Mouse (Mus musculus) cortical plate, adult 2 months (tissue): ENCODE measurements at regions not wholly inside any gene's neighbourhood (a gene's known extent, or its start where the extent isn't known, plus 50 kb on each side); places are given as distances from the start of the nearest gene placed in this dataset.

Experiments used
- H3K27ac ChIP-seq: fragments of 200-500 bp; 2 replicates; pipeline ENCODE4 v1.5.1; 2012; ENCODE audit warnings: low read length, control low read depth, inconsistent platforms; ENCODE audit not compliant: insufficient read depth
- H3K4me1 ChIP-seq: fragments of 200-500 bp; 2 replicates; pipeline ENCODE4 v1.6.1; 2011; ENCODE audit warnings: low read length; ENCODE audit not compliant: control insufficient read depth, insufficient read depth
- H3K4me3 ChIP-seq: fragments of 200-500 bp; 2 replicates; pipeline ENCODE4 v1.5.1; 2011; ENCODE audit warnings: mild to moderate bottlenecking, low read length, control low read depth; ENCODE audit not compliant: insufficient read depth
- CTCF ChIP-seq: fragments of 200-500 bp; IDR thresholded peaks from 2 replicates; pipeline ENCODE4 v1.5.1; 2011; ENCODE audit warnings: mild to moderate bottlenecking, control low read depth, low read length; ENCODE audit not compliant: insufficient read depth; ENCODE audit errors: extremely low read depth
- POLR2A ChIP-seq: fragments of 200-500 bp; IDR thresholded peaks from 2 replicates; pipeline ENCODE4 v1.6.1; 2011; ENCODE audit warnings: mild to moderate bottlenecking, low read length, control low read depth; ENCODE audit not compliant: insufficient read depth; ENCODE audit errors: extremely low read depth

DNA sequence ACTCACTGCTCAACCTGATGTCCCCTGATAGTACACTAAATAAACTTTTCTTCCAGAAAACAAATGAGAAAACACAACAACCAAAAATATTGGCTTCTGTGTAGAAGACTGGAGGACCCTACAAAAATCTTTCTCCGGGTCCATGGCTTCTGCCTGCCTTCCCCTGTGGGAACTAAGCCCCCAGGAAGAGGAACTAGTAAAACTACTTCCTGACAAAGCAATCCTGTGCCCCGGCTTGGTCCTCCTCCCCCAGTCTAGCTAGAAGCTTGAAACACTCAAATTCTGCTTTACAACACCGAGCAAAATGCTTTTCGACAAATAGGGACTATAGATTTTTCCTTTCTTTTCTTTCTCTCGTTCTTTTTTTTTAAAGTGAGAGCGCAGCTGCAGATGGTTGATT is 51.3 kb upstream of the Mki67 start:
- H3K4me3 ChIP-seq, result no peak overlapping the region
- TF ChIP-seq CTCF (no peak), POLR2A (no peak)
- no peak overlapping the region for H3K27ac ChIP-seq
- no peaks in the 10 kb centered on the region; the same call in 1 of the 2 replicates for H3K4me1 ChIP-seq

GRCm38 (mm10) chr7:135768064-135768463 is 51.9 kb upstream of the Mki67 start:
- TF ChIP-seq CTCF (no peak), POLR2A (no peak)
- Histone ChIP-seq H3K4me3 (no peak overlapping the region), H3K27ac (no peak overlapping the region), H3K4me1 (no peaks in the 10 kb centered on the region; the same call in 1 of the 2 replicates)

GRCm38 (mm10) chr7:135768592-135768991 is 52.4 kb upstream of the Mki67 start:
- TF ChIP-seq CTCF (peak; percentile 68), POLR2A (no peak)
- no peak overlapping the region for H3K4me3 ChIP-seq
- no peaks in the 10 kb centered on the region; the same call in 1 of the 2 replicates for H3K4me1 ChIP-seq
- H3K27ac ChIP-seq, result no peak overlapping the region

- H3K4me1 ChIP-seq, result no peaks in the 10 kb centered on the region; the same call in 1 of the 2 replicates
- H3K4me3 ChIP-seq, result no peak overlapping the region
- H3K27ac ChIP-seq, result no peak overlapping the region
- no peak for TF ChIP-seq CTCF
- no peak for TF ChIP-seq POLR2A
Observed at GRCm38 (mm10) chr7:135769082-135769673, 53.0 kb upstream of the Mki67 start.

DNA sequence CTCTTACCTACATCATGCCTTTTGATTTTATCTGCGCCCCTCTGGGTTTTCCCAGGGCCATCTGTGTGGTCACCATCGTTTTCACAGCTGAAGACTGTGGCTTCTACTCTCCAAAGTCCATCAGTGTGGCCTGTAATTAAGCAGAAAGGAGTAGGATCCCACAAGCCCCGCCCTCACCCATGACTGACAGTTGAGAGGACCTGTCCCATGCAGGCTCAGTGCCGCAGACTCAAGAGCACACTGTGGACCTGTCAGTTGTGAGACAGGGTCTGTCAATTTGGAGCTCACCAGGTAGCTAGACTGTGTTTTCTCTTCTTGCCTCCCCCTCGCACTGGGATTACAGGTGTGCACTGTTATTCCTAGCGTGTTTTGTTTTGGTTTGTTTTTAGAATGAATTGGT is 53.9 kb upstream of the Mki67 start:
- TF ChIP-seq POLR2A (no peak), CTCF (no peak)
- no peaks in the 10 kb centered on the region; the same call in 1 of the 2 replicates for H3K4me1 ChIP-seq
- H3K27ac ChIP-seq, result no peak overlapping the region
- no peak overlapping the region for H3K4me3 ChIP-seq

DNA sequence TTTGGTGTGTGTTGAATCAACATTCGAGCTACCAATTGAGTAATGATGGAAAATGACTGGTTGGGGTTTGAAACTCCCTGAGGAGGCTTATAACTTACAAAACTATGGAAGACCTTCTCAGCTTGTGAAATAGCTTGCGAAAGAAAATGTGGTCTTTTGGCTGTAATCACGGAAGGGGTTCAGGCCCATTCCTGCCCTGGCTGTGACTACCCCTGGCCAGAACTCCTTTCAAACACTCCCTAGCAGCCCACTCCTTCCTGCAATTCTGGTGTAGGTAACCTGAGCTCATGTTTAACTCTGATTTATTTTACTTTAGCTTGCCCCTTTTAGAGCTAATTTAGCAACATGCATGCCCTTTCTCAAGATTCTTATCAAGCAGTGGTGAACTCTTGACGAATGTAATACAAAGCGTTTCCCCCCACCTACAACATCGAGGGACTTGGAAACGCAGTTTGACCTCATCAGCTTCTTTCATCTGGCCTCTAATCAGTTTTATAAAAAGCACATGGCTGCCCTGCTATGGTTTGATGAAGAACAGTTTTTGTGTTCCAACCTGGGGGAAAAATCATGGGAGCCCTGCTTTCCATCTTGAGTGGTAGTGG is 59.8 kb upstream of the Mki67 start:
- Histone ChIP-seq H3K4me3 (no peak overlapping the region), H3K4me1 (no peaks in the 10 kb centered on the region), H3K27ac (no peak overlapping the region)
- TF ChIP-seq CTCF (no peak), POLR2A (no peak)

DNA sequence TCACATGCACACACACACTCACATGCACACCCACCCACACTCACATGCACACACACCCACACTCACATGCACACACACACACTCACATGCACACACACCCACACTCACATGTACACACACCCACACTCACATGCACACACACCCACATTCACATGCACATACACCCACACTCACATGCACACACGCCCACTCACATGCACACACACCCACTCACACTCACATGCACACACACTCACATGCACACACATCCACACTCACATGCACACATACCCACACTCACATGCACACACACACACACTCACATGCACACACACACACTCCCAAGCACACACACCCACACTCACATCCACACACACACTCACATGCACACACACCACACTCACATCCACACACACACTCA is 74.0 kb upstream of the Mki67 start:
- no peak for TF ChIP-seq CTCF
- no peak for TF ChIP-seq POLR2A
- Histone ChIP-seq H3K27ac (no peak overlapping the region), H3K4me3 (no peak overlapping the region), H3K4me1 (no peaks in the 10 kb centered on the region)

DNA sequence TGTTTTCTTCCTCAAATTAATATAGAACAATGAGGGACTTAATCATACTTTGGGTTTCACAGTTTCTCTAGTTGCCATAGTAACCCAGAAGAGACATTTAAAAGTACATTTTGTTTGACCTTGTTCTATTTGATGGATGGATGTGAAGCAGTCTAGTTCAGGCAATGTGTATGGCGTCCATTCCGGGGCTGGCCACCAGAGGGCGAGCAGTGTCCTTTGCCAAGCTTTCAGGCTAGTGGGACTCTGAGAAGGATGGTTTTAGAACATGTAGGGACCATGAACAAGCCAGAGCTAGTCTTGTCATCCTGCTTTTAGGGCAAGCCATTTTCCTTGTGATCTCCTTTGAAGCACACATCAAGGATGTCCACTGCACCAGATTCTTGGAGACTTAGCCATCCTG is 74.8 kb upstream of the Mki67 start:
- H3K27ac ChIP-seq, result no peak overlapping the region
- H3K4me3 ChIP-seq, result no peak overlapping the region
- no peaks in the 10 kb centered on the region for H3K4me1 ChIP-seq
- peak; percentile 81 for TF ChIP-seq CTCF
- TF ChIP-seq POLR2A, result no peak

DNA sequence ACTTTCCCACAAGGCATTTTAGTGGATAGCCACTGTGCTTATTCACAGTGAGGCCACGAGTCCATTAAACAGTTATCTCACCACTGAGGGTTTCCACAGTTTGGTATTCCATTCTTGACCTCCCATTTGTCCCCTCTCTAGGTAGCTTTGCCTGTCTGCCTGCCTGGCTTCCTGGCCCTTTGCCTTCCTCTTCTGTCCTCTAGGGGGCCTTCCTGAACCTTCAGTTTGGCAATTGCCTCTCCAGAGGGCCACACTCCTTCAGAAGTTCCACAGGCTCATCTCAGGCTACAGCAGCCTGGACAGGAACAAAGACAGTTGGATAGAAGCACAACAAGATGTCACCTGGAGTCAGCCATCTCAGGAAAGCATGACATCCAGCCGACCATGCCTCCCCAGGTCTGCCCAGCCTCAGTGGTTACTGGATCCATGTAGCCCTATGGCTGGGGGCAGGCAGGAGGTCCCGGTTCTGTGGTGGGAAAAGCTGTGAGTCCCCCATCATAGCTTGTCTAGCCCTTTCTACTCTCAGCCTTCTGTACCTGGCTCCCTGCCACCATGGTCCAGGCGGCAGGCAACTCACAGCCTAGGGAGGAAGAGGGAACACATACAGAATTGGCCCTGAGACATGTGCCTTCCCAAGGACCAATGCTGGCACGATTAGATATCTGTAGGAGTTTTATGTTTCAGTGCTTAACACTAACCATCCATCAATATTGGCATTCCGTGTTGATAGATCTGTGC is 76.0 kb upstream of the Mki67 start:
- Histone ChIP-seq H3K4me3 (no peak overlapping the region), H3K4me1 (no peaks in the 10 kb centered on the region), H3K27ac (no peak overlapping the region)
- TF ChIP-seq CTCF, result no peak
- TF ChIP-seq POLR2A, result no peak

DNA sequence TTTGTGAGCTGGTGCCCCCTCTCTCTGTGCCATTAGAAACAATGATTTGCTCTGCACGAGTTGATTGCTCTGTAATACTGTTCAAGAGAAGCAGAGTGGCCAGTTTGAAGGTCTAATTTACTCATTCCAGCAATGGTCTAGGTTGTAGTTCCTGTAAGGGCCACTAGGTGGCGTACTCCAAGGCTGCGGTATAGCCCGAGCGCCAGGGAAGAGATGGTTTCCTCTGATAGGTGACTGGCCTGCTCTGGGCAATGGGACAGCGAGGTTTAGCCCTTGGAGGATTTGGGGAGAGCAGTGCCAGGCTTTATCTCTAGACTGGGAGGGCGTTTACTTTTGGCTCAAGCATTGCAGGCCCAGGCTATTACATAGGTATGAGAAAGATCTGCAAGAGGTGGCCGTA is 76.8 kb upstream of the Mki67 start:
- TF ChIP-seq CTCF (peak; percentile 48), POLR2A (no peak)
- no peak overlapping the region for H3K27ac ChIP-seq
- no peaks in the 10 kb centered on the region for H3K4me1 ChIP-seq
- no peak overlapping the region for H3K4me3 ChIP-seq
